Mouse (Mus musculus) midbrain, embryonic 10.5 days (tissue): ENCODE data around the gene Frs3. TPM values are rescaled to one million over a fixed set of nuclear protein-coding genes. Genes with fewer than 3 reads are reported as not detected.
A peak's percentile ranks its signal among the peaks of the same experiment; 100 is the strongest.

ENCODE experiments used
- DNase-seq: peaks from one replicate; pipeline ENCODE4 v3.0.0-alpha.2; 2017; ENCODE audit warnings: low spot score
- H3K27ac ChIP-seq: fragments of 300-500 bp; sonication (generic); replicated peaks from 2 replicates; pipeline ENCODE4 v1.5.1; 2016; ENCODE audit warnings: mild to moderate bottlenecking
- H3K27me3 ChIP-seq: fragments of 300-500 bp; sonication (generic); 2 replicates; pipeline ENCODE4 v1.6.1; 2016; ENCODE audit warnings: low read depth, mild to moderate bottlenecking; ENCODE audit not compliant: poor library complexity, severe bottlenecking
- H3K36me3 ChIP-seq: fragments of 300-500 bp; sonication (generic); 2 replicates; pipeline ENCODE4 v1.6.1; 2016; ENCODE audit warnings: mild to moderate bottlenecking, moderate library complexity
- H3K4me1 ChIP-seq: fragments of 300-500 bp; sonication (generic); 2 replicates; pipeline ENCODE4 v1.6.1; 2016
- H3K4me3 ChIP-seq: fragments of 300-500 bp; sonication (generic); 2 replicates; pipeline ENCODE4 v1.5.1; 2016; ENCODE audit warnings: mild to moderate bottlenecking, moderate library complexity
- H3K9me3 ChIP-seq: fragments of 300-500 bp; sonication (generic); replicated peaks from 2 replicates; pipeline ENCODE4 v1.6.1; 2016; ENCODE audit warnings: mild to moderate bottlenecking
- WGBS: fragments of 180-500 bp; shearing (Covaris S2); methylation state at CpG from one replicate; pipeline ENCODE4 v1.1.7; 2016; 5-methylcytosine and 5-hydroxymethylcytosine counted together
- polyA plus RNA-seq: library from polyadenylated mRNA; unstranded; fragments of >200 nt; fragmentation: Nextera tagmentation; extraction: Ambion mirVana; gene quantifications from 2 replicates; pipeline ENCODE4 v1.2.1, GENCODE M21; 2016

Gene Frs3
- polyA plus RNA-seq, 1 experiment from 2014 or later, result 10.3 TPM

- no peaks in the 10 kb centered on the region for H3K36me3 ChIP-seq
- 46% methylated on average over 11 of the region's 22 CpGs for WGBS
- no peak for DNase-seq
- no peaks in the 10 kb centered on the region for H3K9me3 ChIP-seq
- no peak overlapping the region for H3K4me3 ChIP-seq
- H3K4me1 ChIP-seq, result no peaks in the 10 kb centered on the region
- H3K27ac ChIP-seq, result no peak overlapping the region
- H3K27me3 ChIP-seq, result no peaks in the 10 kb centered on the region
These were observed 24.2 kb downstream of the Frs3 start for GRCm38 (mm10) chr17:47712889-47713571.

DNA sequence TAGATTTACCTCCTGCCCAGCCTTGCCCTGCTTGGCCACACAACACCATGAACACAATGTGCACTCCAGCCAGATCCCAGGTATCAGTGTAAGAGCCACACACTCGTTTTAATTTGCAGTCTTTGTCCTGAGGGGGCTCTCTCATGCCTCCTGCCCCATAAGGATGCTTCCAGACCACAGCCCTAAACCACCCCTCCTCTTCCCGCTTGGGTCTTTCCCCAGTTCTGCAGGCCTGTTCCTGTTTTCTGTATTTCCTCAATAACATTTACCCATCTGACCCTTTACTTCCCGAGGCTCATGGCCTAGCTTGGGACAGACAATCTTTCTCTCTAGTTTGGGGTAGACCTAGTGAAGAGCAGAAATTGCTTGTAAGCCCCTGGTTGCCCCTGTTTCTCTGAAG is 26.2 kb downstream of the Frs3 start:
- no peak for DNase-seq
- Histone ChIP-seq H3K27ac (no peak overlapping the region), H3K4me3 (no peak overlapping the region), H3K36me3 (no peaks in the 10 kb centered on the region), H3K27me3 (no peaks in the 10 kb centered on the region; the same call in 1 of the 2 replicates), H3K4me1 (no peaks in the 10 kb centered on the region), H3K9me3 (no peaks in the 10 kb centered on the region)
- 74% methylated on average over 3 of the region's 3 CpGs for WGBS

- no peak overlapping the region for H3K4me3 ChIP-seq
- no peak for DNase-seq
- H3K4me1 ChIP-seq, result no peaks in the 10 kb centered on the region
- no peaks in the 10 kb centered on the region for H3K9me3 ChIP-seq
- H3K27ac ChIP-seq, result no peak overlapping the region
- WGBS, result 89% methylated on average over 4 of the region's 4 CpGs
- H3K36me3 ChIP-seq, result no peaks in the 10 kb centered on the region
- H3K27me3 ChIP-seq, result no peaks in the 10 kb centered on the region; the same call in 1 of the 2 replicates
These were observed 32.4 kb downstream of the Frs3 start for GRCm38 (mm10) chr17:47721183-47721582.

DNA sequence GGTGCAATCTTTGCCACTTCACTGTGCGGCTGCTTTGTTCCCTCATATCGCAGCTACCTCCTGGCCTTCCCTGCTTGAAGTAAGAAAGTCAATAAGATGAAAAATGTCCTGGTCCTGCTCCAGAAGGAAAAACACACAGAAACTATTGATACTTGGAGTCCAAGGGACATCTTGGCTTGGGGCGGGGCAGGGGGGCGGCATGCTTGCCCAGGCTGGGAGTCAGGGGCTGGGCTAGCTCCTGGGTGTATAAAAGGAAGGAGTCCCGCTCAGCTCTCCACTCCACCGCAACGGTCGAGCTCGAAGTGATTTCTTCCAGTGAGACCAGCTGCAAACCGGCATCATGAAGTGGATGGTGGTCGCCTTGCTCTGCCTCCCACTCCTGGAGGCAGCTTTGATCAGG is 37.7 kb downstream of the Frs3 start, which contains the start of gene Pgc:
TSS of gene Pgc (plus strand) at position 277 of the 400 bp plus-strand sequence.
- Histone ChIP-seq H3K4me3 (no peak within 1 kb of the TSS), H3K4me1 (peaks cover 19% of the 10 kb centered on the region), H3K27me3 (0 out of 2 replicates have a peak, but pooled peaks cover 5% of the 10 kb centered on the region), H3K36me3 (no peaks in the 10 kb centered on the region), H3K9me3 (no peaks in the 10 kb centered on the region), H3K27ac (no peak within 1 kb of the TSS)
- DNase-seq, result no peak
- WGBS, result 87% methylated on average over 11 of the region's 11 CpGs

- whole genome bisulfite sequencing, result 45% methylated on average over 24 of the region's 24 CpGs
- peak; percentile 24 for DNase-seq
- H3K9me3 ChIP-seq, result no peaks in the 10 kb centered on the region
- no peak overlapping the region for H3K4me3 ChIP-seq
- no peaks in the 10 kb centered on the region for H3K36me3 ChIP-seq
- H3K27me3 ChIP-seq, result peaks cover 9% of the 10 kb centered on the region; the same call in 1 of the 2 replicates
- H3K4me1 ChIP-seq, result peaks cover 28% of the 10 kb centered on the region
- H3K27ac ChIP-seq, result no peak overlapping the region; the same call in 1 of the 2 replicates
These were observed 42.1 kb downstream of the Frs3 start for GRCm38 (mm10) chr17:47730633-47731575.

DNA sequence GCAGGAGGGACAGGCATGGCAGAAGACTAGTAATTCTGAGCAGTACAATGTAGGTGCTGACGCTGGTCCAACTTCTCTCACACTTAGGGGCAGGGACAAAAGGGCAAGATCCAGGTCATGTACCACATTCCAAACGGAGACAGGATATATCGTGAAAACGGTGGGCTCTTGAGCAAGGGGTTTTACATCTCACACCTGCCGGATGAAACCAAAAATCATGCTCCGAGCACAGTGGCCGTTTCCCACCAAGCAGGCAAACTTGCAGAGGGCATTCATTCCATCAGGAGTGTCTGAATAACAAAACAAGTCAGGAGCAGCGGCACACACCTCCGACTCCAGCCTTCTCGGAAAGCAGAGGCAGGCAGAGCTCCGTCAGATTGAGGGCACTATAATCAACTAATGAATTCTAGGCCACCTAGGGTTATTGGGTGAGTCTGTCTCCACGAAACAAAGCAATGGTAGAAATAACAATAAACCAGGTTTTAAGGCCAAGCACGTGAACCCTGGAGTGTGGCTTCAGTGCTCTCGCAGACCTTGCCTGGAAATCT is 46.8 kb downstream of the Frs3 start:
- Histone ChIP-seq H3K27ac (no peak overlapping the region), H3K4me3 (no peak overlapping the region), H3K27me3 (peaks cover 42% of the 10 kb centered on the region), H3K36me3 (no peaks in the 10 kb centered on the region), H3K9me3 (no peaks in the 10 kb centered on the region), H3K4me1 (peaks cover 50% of the 10 kb centered on the region)
- no peak for DNase-seq
- 75% methylated on average over 14 of the region's 14 CpGs for WGBS

DNA sequence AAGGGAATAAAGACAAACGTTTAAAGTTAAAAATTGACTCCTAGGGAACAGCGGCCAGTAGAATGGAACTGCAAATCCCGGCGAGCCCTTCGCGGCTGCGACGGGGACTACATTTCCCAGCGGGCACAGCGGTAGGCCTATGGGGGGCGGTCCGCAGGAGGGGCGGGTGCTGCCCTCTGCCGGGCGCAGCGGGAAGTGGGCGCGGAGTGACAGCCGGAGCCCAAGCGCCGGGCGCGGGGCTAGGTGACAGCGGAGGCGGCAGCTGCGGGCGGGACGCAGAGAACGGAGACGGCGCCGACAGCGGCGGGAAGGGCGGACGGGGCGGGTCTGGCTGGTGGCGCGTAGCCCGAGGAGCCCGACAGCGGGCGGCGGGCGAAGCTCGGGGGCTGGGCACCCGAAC is 48.0 kb downstream of the Frs3 start, which contains the start of gene Tfeb:
TSS of gene Tfeb (plus strand) at position 175 of the 400 bp plus-strand sequence.
- peaks cover 43% of the 10 kb centered on the region for H3K4me1 ChIP-seq
- peak within 1 kb of the TSS; percentile 66 for H3K27ac ChIP-seq
- H3K9me3 ChIP-seq, result no peaks in the 10 kb centered on the region
- H3K36me3 ChIP-seq, result no peaks in the 10 kb centered on the region
- WGBS, result under 1% methylated on average over 47 of the region's 47 CpGs
- peaks cover 54% of the 10 kb centered on the region for H3K27me3 ChIP-seq
- peak within 1 kb of the TSS; percentile 69 for H3K4me3 ChIP-seq
- peak; percentile 95 for DNase-seq

- H3K4me3 ChIP-seq, result peak overlapping the region; percentile 69
- no peaks in the 10 kb centered on the region for H3K9me3 ChIP-seq
- H3K36me3 ChIP-seq, result no peaks in the 10 kb centered on the region
- peaks cover 43% of the 10 kb centered on the region for H3K4me1 ChIP-seq
- peak overlapping the region; percentile 66 for H3K27ac ChIP-seq
- WGBS, result under 1% methylated on average over 54 of the region's 60 CpGs
- peak; percentile 67 for DNase-seq
- peaks cover 55% of the 10 kb centered on the region for H3K27me3 ChIP-seq
These were observed 48.6 kb downstream of the Frs3 start for GRCm38 (mm10) chr17:47737271-47738065.

- Histone ChIP-seq H3K27me3 (peaks cover 55% of the 10 kb centered on the region), H3K36me3 (no peaks in the 10 kb centered on the region), H3K27ac (peak overlapping the region; percentile 66), H3K4me1 (peaks cover 43% of the 10 kb centered on the region), H3K4me3 (peak overlapping the region; percentile 69), H3K9me3 (no peaks in the 10 kb centered on the region)
- WGBS, result 2% methylated on average over 59 of the region's 61 CpGs
- peak; percentile 56 for DNase-seq
These were observed 49.4 kb downstream of the Frs3 start for GRCm38 (mm10) chr17:47738066-47738878.

DNA sequence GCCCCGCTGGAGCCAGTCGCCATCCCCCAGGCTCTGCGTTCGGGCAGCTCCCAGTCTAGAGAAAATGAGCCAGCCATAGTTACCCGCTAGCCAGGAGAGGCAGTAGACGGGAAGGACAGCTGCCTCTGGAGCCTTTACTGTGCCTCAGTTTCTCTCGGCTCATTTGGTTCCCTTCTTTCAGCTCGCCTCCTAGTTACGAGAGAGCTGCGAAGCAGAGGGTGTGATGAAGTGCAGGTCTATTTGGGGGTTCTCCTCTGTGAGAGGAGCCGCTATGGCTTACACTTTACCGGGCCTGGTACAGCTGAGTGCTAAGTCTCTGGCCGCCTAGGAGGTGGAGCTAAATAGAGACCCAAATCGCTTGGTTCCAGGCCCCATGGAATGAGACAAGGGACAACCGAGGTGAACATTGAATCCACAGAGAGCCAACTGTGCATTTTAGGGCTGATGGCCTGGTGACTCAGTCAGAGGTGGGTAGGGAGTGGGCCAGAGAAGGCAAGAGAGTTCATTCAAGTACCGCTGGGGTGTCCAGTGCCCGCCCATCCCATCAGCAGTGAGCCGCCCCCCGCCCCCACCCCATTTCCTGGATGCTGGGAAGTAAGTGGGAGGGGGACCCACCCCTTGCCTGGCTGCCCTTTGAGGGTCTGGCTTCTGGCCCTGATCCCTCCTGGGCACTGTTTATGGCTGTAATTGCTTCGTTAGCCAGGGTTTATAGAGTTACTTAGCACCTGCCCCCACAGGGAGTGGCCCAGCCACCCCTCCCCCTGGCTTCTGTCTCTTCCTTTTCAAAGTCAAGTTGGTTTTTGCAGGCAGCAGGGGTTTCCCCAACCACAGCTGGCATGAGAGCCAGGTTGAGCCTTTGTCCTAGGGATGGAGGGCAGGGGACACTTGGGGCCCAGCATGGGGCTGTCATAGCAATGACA is 50.3 kb downstream of the Frs3 start:
- H3K27ac ChIP-seq, result peak overlapping the region; percentile 66

More for the DNA sequence above, 50.3 kb downstream of the Frs3 start:
- Histone ChIP-seq H3K36me3 (no peaks in the 10 kb centered on the region), H3K4me3 (peak overlapping the region; percentile 69), H3K27me3 (peaks cover 55% of the 10 kb centered on the region), H3K9me3 (no peaks in the 10 kb centered on the region), H3K4me1 (peaks cover 34% of the 10 kb centered on the region)
- no peak for DNase-seq
- WGBS, result 4% methylated on average over 20 of the region's 20 CpGs
